Mouse (Mus musculus): ENCODE data around the gene Veph1. TPM values are rescaled to one million over a fixed set of nuclear protein-coding genes. Genes with fewer than 3 reads are reported as not detected.

The Veph1 gene
- polyA plus RNA-seq, 1 experiment: not detected

GRCm38 (mm10) chr3:66208836-66209573 lies 87.6 kb downstream of the Veph1 start:
- TF ChIP-seq POLR2A (IDR thresholded peaks at IDR 0.05; ENCODE audit: insufficient read depth, low read depth, low read length) (no peak), CTCF (IDR thresholded peaks at IDR 0.05; ENCODE audit: insufficient read depth, low read depth, low read length) (no peak)
- H3K27ac ChIP-seq (ENCODE audit: insufficient read depth, low read depth, low read length): no peak overlapping the region
- 62% methylated on average over 4 of the region's 4 CpGs for WGBS
- no peaks in the 10 kb centered on the region for H3K4me1 ChIP-seq (ENCODE audit: control insufficient read depth, insufficient read depth, low read length)
- no peak overlapping the region for H3K4me3 ChIP-seq (ENCODE audit: insufficient read depth, low read depth, low read length)

GRCm38 (mm10) chr3:66193910-66194562 lies 102.6 kb downstream of the Veph1 start:
- no peak overlapping the region for H3K4me3 ChIP-seq (ENCODE audit: insufficient read depth, low read depth, low read length)
- TF ChIP-seq POLR2A (IDR thresholded peaks at IDR 0.05; ENCODE audit: insufficient read depth, low read depth, low read length) (no peak), CTCF (IDR thresholded peaks at IDR 0.05; ENCODE audit: insufficient read depth, low read depth, low read length) (no peak)
- H3K27ac ChIP-seq (ENCODE audit: insufficient read depth, low read depth, low read length): no peak overlapping the region
- no peaks in the 10 kb centered on the region for H3K4me1 ChIP-seq (ENCODE audit: control insufficient read depth, insufficient read depth, low read length)
- WGBS: 34% methylated on average over 3 of the region's 3 CpGs

- H3K27ac ChIP-seq (ENCODE audit: insufficient read depth, low read depth, low read length): no peak overlapping the region
- no peak for TF ChIP-seq POLR2A (IDR thresholded peaks at IDR 0.05; ENCODE audit: insufficient read depth, low read depth, low read length)
- TF ChIP-seq CTCF (IDR thresholded peaks at IDR 0.05; ENCODE audit: insufficient read depth, low read depth, low read length): no peak
- WGBS: 55% methylated on average over 2 of the region's 2 CpGs
- H3K4me3 ChIP-seq (ENCODE audit: insufficient read depth, low read depth, low read length): no peak overlapping the region
- no peaks in the 10 kb centered on the region for H3K4me1 ChIP-seq (ENCODE audit: control insufficient read depth, insufficient read depth, low read length)
Observed at GRCm38 (mm10) chr3:66179647-66180046, 117.0 kb downstream of the Veph1 start.

- Histone ChIP-seq H3K27ac (ENCODE audit: insufficient read depth, low read depth, low read length) (no peak overlapping the region), H3K4me3 (ENCODE audit: insufficient read depth, low read depth, low read length) (no peak overlapping the region), H3K4me1 (ENCODE audit: control insufficient read depth, insufficient read depth, low read length) (no peaks in the 10 kb centered on the region)
- 29% methylated on average over 5 of the region's 5 CpGs for WGBS
- TF ChIP-seq CTCF (IDR thresholded peaks at IDR 0.05; ENCODE audit: insufficient read depth, low read depth, low read length): no peak
- TF ChIP-seq POLR2A (IDR thresholded peaks at IDR 0.05; ENCODE audit: insufficient read depth, low read depth, low read length): no peak
Observed at GRCm38 (mm10) chr3:66172907-66173306, 123.7 kb downstream of the Veph1 start.

GRCm38 (mm10) chr3:66169873-66170538 lies 126.6 kb downstream of the Veph1 start:
- Histone ChIP-seq H3K4me3 (ENCODE audit: insufficient read depth, low read depth, low read length) (no peak overlapping the region), H3K4me1 (ENCODE audit: control insufficient read depth, insufficient read depth, low read length) (no peaks in the 10 kb centered on the region), H3K27ac (ENCODE audit: insufficient read depth, low read depth, low read length) (no peak overlapping the region)
- no peak for TF ChIP-seq POLR2A (IDR thresholded peaks at IDR 0.05; ENCODE audit: insufficient read depth, low read depth, low read length)
- no peak for TF ChIP-seq CTCF (IDR thresholded peaks at IDR 0.05; ENCODE audit: insufficient read depth, low read depth, low read length)
- WGBS: 45% methylated on average over 3 of the region's 3 CpGs

- Histone ChIP-seq H3K4me3 (ENCODE audit: insufficient read depth, low read depth, low read length) (no peak overlapping the region), H3K27ac (ENCODE audit: insufficient read depth, low read depth, low read length) (no peak overlapping the region), H3K4me1 (ENCODE audit: control insufficient read depth, insufficient read depth, low read length) (no peaks in the 10 kb centered on the region)
- 85% methylated on average over 6 of the region's 6 CpGs for WGBS
- TF ChIP-seq POLR2A (IDR thresholded peaks at IDR 0.05; ENCODE audit: insufficient read depth, low read depth, low read length) (no peak), CTCF (IDR thresholded peaks at IDR 0.05; ENCODE audit: insufficient read depth, low read depth, low read length) (no peak)
Observed at GRCm38 (mm10) chr3:66166606-66167290, 129.9 kb downstream of the Veph1 start.

- WGBS: 90% methylated on average over 5 of the region's 5 CpGs
- no peak overlapping the region for H3K27ac ChIP-seq (ENCODE audit: insufficient read depth, low read depth, low read length)
- no peak overlapping the region for H3K4me3 ChIP-seq (ENCODE audit: insufficient read depth, low read depth, low read length)
- TF ChIP-seq POLR2A (IDR thresholded peaks at IDR 0.05; ENCODE audit: insufficient read depth, low read depth, low read length) (no peak), CTCF (IDR thresholded peaks at IDR 0.05; ENCODE audit: insufficient read depth, low read depth, low read length) (no peak)
- no peaks in the 10 kb centered on the region for H3K4me1 ChIP-seq (ENCODE audit: control insufficient read depth, insufficient read depth, low read length)
Observed at GRCm38 (mm10) chr3:66165026-66165425, 131.6 kb downstream of the Veph1 start.

- Histone ChIP-seq H3K27ac (ENCODE audit: insufficient read depth, low read depth, low read length) (no peak overlapping the region), H3K4me3 (ENCODE audit: insufficient read depth, low read depth, low read length) (no peak overlapping the region), H3K4me1 (ENCODE audit: control insufficient read depth, insufficient read depth, low read length) (no peaks in the 10 kb centered on the region)
- 79% methylated on average over 3 of the region's 3 CpGs for WGBS
- TF ChIP-seq CTCF (IDR thresholded peaks at IDR 0.05; ENCODE audit: insufficient read depth, low read depth, low read length) (no peak), POLR2A (IDR thresholded peaks at IDR 0.05; ENCODE audit: insufficient read depth, low read depth, low read length) (no peak)
Observed at GRCm38 (mm10) chr3:66164585-66164984, 132.1 kb downstream of the Veph1 start.

Data from olfactory bulb, adult 2 months (tissue).